Mouse (Mus musculus) liver, adult 2 months (tissue): ENCODE data around the gene Pak1. TPM values are rescaled to one million over a fixed set of nuclear protein-coding genes. Genes with fewer than 3 reads are reported as not detected.

Source experiments
- DNase-seq: peaks from one replicate; pipeline ENCODE4 v3.0.0-alpha.2; 2011; ENCODE audit warnings: low read depth, low spot score; ENCODE audit errors: extremely low read depth
- H3K27ac ChIP-seq: fragments of 200-500 bp; replicated peaks from 2 replicates; pipeline ENCODE4 v1.5.1; 2012; ENCODE audit warnings: low read depth, mild to moderate bottlenecking, control low read depth, inconsistent platforms, low read length; ENCODE audit not compliant: insufficient read depth
- H3K27me3 ChIP-seq: fragments of 200-500 bp; 2 replicates; pipeline ENCODE4 v1.6.1; 2012; ENCODE audit warnings: mild to moderate bottlenecking, moderate library complexity, low read length, inconsistent platforms; ENCODE audit not compliant: control insufficient read depth, insufficient read depth
- H3K36me3 ChIP-seq: fragments of 200-500 bp; 2 replicates; pipeline ENCODE4 v1.6.1; 2012; ENCODE audit warnings: low read length, inconsistent platforms; ENCODE audit not compliant: control insufficient read depth, insufficient read depth
- H3K4me1 ChIP-seq: fragments of 200-500 bp; 2 replicates; pipeline ENCODE4 v1.6.1; 2011; ENCODE audit warnings: low read length; ENCODE audit not compliant: control insufficient read depth, insufficient read depth
- H3K4me3 ChIP-seq: fragments of 200-500 bp; 2 replicates; pipeline ENCODE4 v1.5.1; 2011; ENCODE audit warnings: low read depth, mild to moderate bottlenecking, control low read depth, low read length, moderate library complexity; ENCODE audit not compliant: insufficient read depth
- H3K79me2 ChIP-seq: fragments of 200-500 bp; 2 replicates; pipeline ENCODE4 v1.6.1; 2012; ENCODE audit warnings: inconsistent platforms, mild to moderate bottlenecking, low read length, moderate library complexity; ENCODE audit not compliant: control insufficient read depth, insufficient read depth
- H3K9ac ChIP-seq: fragments of 200-500 bp; 2 replicates; pipeline ENCODE4 v1.6.1; 2012; ENCODE audit warnings: low read depth, mild to moderate bottlenecking, control low read depth, inconsistent platforms, low read length
- CTCF ChIP-seq: fragments of 200-500 bp; IDR thresholded peaks from 2 replicates; pipeline ENCODE4 v1.5.1; 2011; ENCODE audit warnings: low read depth, low read length, control low read depth
- POLR2A ChIP-seq: fragments of 200-500 bp; IDR thresholded peaks from 2 replicates; pipeline ENCODE4 v1.6.1; 2011; ENCODE audit warnings: low read length, control low read depth; ENCODE audit not compliant: insufficient read depth; ENCODE audit errors: extremely low read depth
- WGBS: fragments of 180-500 bp; shearing (Covaris S2); methylation state at CpG from one replicate; pipeline ENCODE4 v1.1.7; 2018; 5-methylcytosine and 5-hydroxymethylcytosine counted together
- polyA plus RNA-seq: library from polyadenylated mRNA; depleted of rRNA; stranded (reverse); fragments of >200 nt; gene quantifications from 2 replicates; pipeline ENCODE4 v1.2.3, GENCODE M21; 2012
- total RNA-seq: library from RNA; depleted of rRNA; stranded (reverse); fragments of >200 nt; gene quantifications from 2 replicates; pipeline ENCODE4 v1.2.3, GENCODE M21; 2014

Pak1 gene
- total and polyA plus RNA-seq, 2 experiments: 1.2 to 3.0 TPM

- Histone ChIP-seq H3K4me1 (no peaks in the 10 kb centered on the region), H3K27ac (no peak overlapping the region), H3K4me3 (no peak overlapping the region), H3K79me2 (no peaks in the 10 kb centered on the region), H3K27me3 (no peaks in the 10 kb centered on the region), H3K9ac (no peak overlapping the region), H3K36me3 (no peaks in the 10 kb centered on the region)
- TF ChIP-seq CTCF (no peak), POLR2A (no peak)
- WGBS: 89% methylated on average over 5 of the region's 5 CpGs
- DNase-seq: no peak
Observed at GRCm38 (mm10) chr7:97867866-97868265, 79.5 kb downstream of the Pak1 start.

- Histone ChIP-seq H3K27ac (no peak overlapping the region), H3K4me3 (no peak overlapping the region), H3K9ac (no peak overlapping the region), H3K27me3 (no peaks in the 10 kb centered on the region), H3K79me2 (no peaks in the 10 kb centered on the region), H3K4me1 (no peaks in the 10 kb centered on the region), H3K36me3 (no peaks in the 10 kb centered on the region)
- 97% methylated on average over 1 of the region's 1 CpGs for WGBS
- TF ChIP-seq CTCF (no peak), POLR2A (no peak)
- DNase-seq: no peak
Observed at GRCm38 (mm10) chr7:97868766-97869165, 80.4 kb downstream of the Pak1 start.

- DNase-seq: no peak
Observed at GRCm38 (mm10) chr7:97872396-97872795, 84.1 kb downstream of the Pak1 start.

GRCm38 (mm10) chr7:97873317-97873716, 85.0 kb downstream of the Pak1 start:
- no peaks in the 10 kb centered on the region for H3K4me1 ChIP-seq
- H3K79me2 ChIP-seq: no peaks in the 10 kb centered on the region
- no peaks in the 10 kb centered on the region for H3K27me3 ChIP-seq

More at GRCm38 (mm10) chr7:97872396-97872795, 84.1 kb downstream of the Pak1 start:
- no peak overlapping the region for H3K9ac ChIP-seq
- no peaks in the 10 kb centered on the region for H3K79me2 ChIP-seq
- H3K4me3 ChIP-seq: no peak overlapping the region
- no peaks in the 10 kb centered on the region for H3K36me3 ChIP-seq
- 93% methylated on average over 4 of the region's 4 CpGs for WGBS
- TF ChIP-seq POLR2A (no peak), CTCF (no peak)
- H3K4me1 ChIP-seq: no peaks in the 10 kb centered on the region
- no peak overlapping the region for H3K27ac ChIP-seq
- H3K27me3 ChIP-seq: no peaks in the 10 kb centered on the region

GRCm38 (mm10) chr7:97877846-97878538, 89.7 kb downstream of the Pak1 start:
- Histone ChIP-seq H3K4me3 (no peak overlapping the region), H3K4me1 (no peaks in the 10 kb centered on the region), H3K79me2 (no peaks in the 10 kb centered on the region), H3K27ac (no peak overlapping the region), H3K9ac (no peak overlapping the region), H3K36me3 (no peaks in the 10 kb centered on the region), H3K27me3 (no peaks in the 10 kb centered on the region)
- WGBS: 82% methylated on average over 7 of the region's 7 CpGs
- no peak for DNase-seq
- TF ChIP-seq CTCF (no peak), POLR2A (no peak)

More at GRCm38 (mm10) chr7:97873317-97873716, 85.0 kb downstream of the Pak1 start:
- H3K4me3 ChIP-seq: no peak overlapping the region
- no peak overlapping the region for H3K27ac ChIP-seq
- H3K36me3 ChIP-seq: no peaks in the 10 kb centered on the region
- no peak for TF ChIP-seq CTCF
- no peak for TF ChIP-seq POLR2A
- no peak for DNase-seq
- H3K9ac ChIP-seq: no peak overlapping the region

- no peak overlapping the region for H3K9ac ChIP-seq
- TF ChIP-seq POLR2A: no peak
- no peak for TF ChIP-seq CTCF
- no peaks in the 10 kb centered on the region for H3K36me3 ChIP-seq
- H3K4me3 ChIP-seq: no peak overlapping the region
- no peaks in the 10 kb centered on the region for H3K27me3 ChIP-seq
- no peak overlapping the region for H3K27ac ChIP-seq
- 82% methylated on average over 3 of the region's 3 CpGs for WGBS
- H3K4me1 ChIP-seq: no peaks in the 10 kb centered on the region
- H3K79me2 ChIP-seq: no peaks in the 10 kb centered on the region
- DNase-seq: no peak
Observed at GRCm38 (mm10) chr7:97911646-97912045, 123.3 kb downstream of the Pak1 start.
